Mouse (Mus musculus): Measurements from ENCODE around the gene Tctex1d4.
A peak's percentile ranks its signal among the peaks of the same experiment; 100 is the strongest.

Tctex1d4 gene

GRCm38 (mm10) chr4:117120445-117121414 lies 5.9 kb upstream of the Tctex1d4 start:
- peak; percentile 98 for DNase-seq

- no peak for DNase-seq
These were observed 4.4 kb upstream of the Tctex1d4 start for GRCm38 (mm10) chr4:117122209-117122608.

GRCm38 (mm10) chr4:117123546-117124217 lies 2.9 kb upstream of the Tctex1d4 start:
- no peak for DNase-seq

GRCm38 (mm10) chr4:117124218-117124517 lies 2.4 kb upstream of the Tctex1d4 start:
- no peak for DNase-seq

GRCm38 (mm10) chr4:117124518-117125347 lies 1.9 kb upstream of the Tctex1d4 start:
- peak; percentile 61 for DNase-seq

- DNase-seq: peak; percentile 88
These were observed 1.2 kb upstream of the Tctex1d4 start, which contains the start of gene Btbd19 for GRCm38 (mm10) chr4:117125348-117125909. Btbd19 (minus strand) TSS chr4:117125725.

GRCm38 (mm10) chr4:117125910-117126674 lies 502 bp upstream of the Tctex1d4 start:
- DNase-seq: peak; percentile 93

- DNase-seq: no peak
These were observed 1.5 kb downstream of the Tctex1d4 start for GRCm38 (mm10) chr4:117127991-117128686.

GRCm38 (mm10) chr4:117130790-117131189 lies 4.2 kb downstream of the Tctex1d4 start:
- no peak for DNase-seq

GRCm38 (mm10) chr4:117131198-117131597 lies 4.6 kb downstream of the Tctex1d4 start:
- DNase-seq: no peak

- DNase-seq: peak; percentile 65
These were observed 5.5 kb downstream of the Tctex1d4 start for GRCm38 (mm10) chr4:117131890-117132793.

- DNase-seq: no peak
These were observed 6.2 kb downstream of the Tctex1d4 start for GRCm38 (mm10) chr4:117132794-117133143.

GRCm38 (mm10) chr4:117133366-117133796 lies 6.8 kb downstream of the Tctex1d4 start:
- no peak for DNase-seq

GRCm38 (mm10) chr4:117133817-117134600 lies 7.4 kb downstream of the Tctex1d4 start, which contains the start of gene Plk3:
Plk3 (minus strand) TSS chr4:117133963.
- DNase-seq: peak; percentile 98

GRCm38 (mm10) chr4:117134601-117134995 lies 8.0 kb downstream of the Tctex1d4 start:
- DNase-seq: no peak

GRCm38 (mm10) chr4:117136034-117136433 lies 9.4 kb downstream of the Tctex1d4 start:
- peak; percentile 51 for DNase-seq

GRCm38 (mm10) chr4:117138295-117139216 lies 12.0 kb downstream of the Tctex1d4 start:
- DNase-seq: no peak

- DNase-seq: peak; percentile 61
These were observed 12.6 kb downstream of the Tctex1d4 start for GRCm38 (mm10) chr4:117139217-117139612.
